Mouse (Mus musculus) urinary bladder, adult 2 months (tissue): Measurements from ENCODE around the gene Rnf6. TPM values are rescaled to one million over a fixed set of nuclear protein-coding genes. Genes with fewer than 3 reads are reported as not detected.

Experiments
- polyA plus RNA-seq: library from polyadenylated mRNA; depleted of rRNA; stranded (reverse); fragments of >200 nt; gene quantifications from 2 replicates; pipeline ENCODE4 v1.2.3, GENCODE M21; 2012; rRNA removed

The Rnf6 gene
- polyA plus RNA-seq, 1 experiment = 50.1 TPM

Other genes with a start within 250 kb of the Rnf6 start
- not detected in 2 replicates for gene Cyp3a25, start 211.9 kb downstream of the Rnf6 start, polyA plus RNA-seq
- not detected in 2 replicates for gene Cyp3a59, start 142.3 kb downstream of the Rnf6 start, polyA plus RNA-seq
- gene Gm5565, start 61.0 kb downstream of the Rnf6 start, polyA plus RNA-seq = not detected in 2 replicates
- not detected in 2 replicates for gene Gm6309, start 50.8 kb downstream of the Rnf6 start, polyA plus RNA-seq
- gene 1700001J03Rik, start 36.3 kb downstream of the Rnf6 start, polyA plus RNA-seq = 0.81 and 1.3 TPM in 2 replicates
- gene Cdk8, start 9.7 kb upstream of the Rnf6 start, polyA plus RNA-seq = 66.2 and 67.9 TPM in 2 replicates
- gene Wasf3, start 163.4 kb upstream of the Rnf6 start, polyA plus RNA-seq = 3.0 and 4.8 TPM in 2 replicates